Mouse (Mus musculus) forebrain, embryonic 11.5 days (tissue): ENCODE measurements at regions not wholly inside any gene's neighbourhood (a gene's known extent, or its start where the extent isn't known, plus 50 kb on each side); places are given as distances from the start of the nearest gene placed in this dataset.

Experiments used
- ATAC-seq: fragments of 200-750 bp; cut with Nextera tagmentation; replicated peaks from 2 replicates; pipeline ENCODE4 v1.8.0; 2017; ENCODE audit warnings: moderate TSS enrichment; ENCODE audit not compliant: low FRiP score
- DNase-seq: peaks from one replicate; pipeline ENCODE4 v3.0.0-alpha.2; 2017; ENCODE audit warnings: low spot score
- H3K27ac ChIP-seq: fragments of 300-500 bp; sonication (generic); 2 replicates; pipeline ENCODE4 v1.5.1; 2014; ENCODE audit warnings: low read depth, low read length
- H3K27me3 ChIP-seq: fragments of 300-500 bp; sonication (generic); 2 replicates; pipeline ENCODE4 v1.6.1; 2014; ENCODE audit warnings: mild to moderate bottlenecking, low read length, mixed read lengths; ENCODE audit not compliant: control insufficient read depth, insufficient read depth
- H3K36me3 ChIP-seq: fragments of 300-500 bp; sonication (generic); 2 replicates; pipeline ENCODE4 v1.6.1; 2014; ENCODE audit warnings: mild to moderate bottlenecking, low read length, moderate library complexity, mixed read lengths; ENCODE audit not compliant: control insufficient read depth, insufficient read depth
- H3K4me1 ChIP-seq: fragments of 300-500 bp; sonication (generic); replicated peaks from 2 replicates; pipeline ENCODE4 v1.6.1; 2014; ENCODE audit warnings: low read length, mixed read lengths; ENCODE audit not compliant: control insufficient read depth, insufficient read depth
- H3K4me2 ChIP-seq: fragments of 300-500 bp; sonication (generic); 2 replicates; pipeline ENCODE4 v1.6.1; 2014; ENCODE audit warnings: low read depth, mild to moderate bottlenecking, low read length, moderate library complexity, mixed read lengths; ENCODE audit not compliant: severe bottlenecking
- H3K4me3 ChIP-seq: fragments of 300-500 bp; sonication (generic); 2 replicates; pipeline ENCODE4 v1.5.1; 2014; ENCODE audit warnings: low read depth, low read length
- H3K9ac ChIP-seq: fragments of 300-500 bp; sonication (generic); 2 replicates; pipeline ENCODE4 v1.6.1; 2014; ENCODE audit warnings: low read length
- H3K9me3 ChIP-seq: fragments of 300-500 bp; sonication (generic); 2 replicates; pipeline ENCODE4 v1.6.1; 2016; ENCODE audit warnings: low read length, mixed read lengths; ENCODE audit not compliant: control insufficient read depth
- WGBS: fragments of 180-500 bp; shearing (Covaris S2); extraction: QIAGEN DNeasy Blood & Tissue Kit; methylation state at CpG from one replicate; pipeline ENCODE4 v1.1.7; 2014; 5-methylcytosine and 5-hydroxymethylcytosine counted together

GRCm38 (mm10) chr5:118841210-118842016 is 280.9 kb downstream of the Med13l start:
- no peaks in the 10 kb centered on the region for H3K36me3 ChIP-seq
- no peak overlapping the region for H3K4me2 ChIP-seq
- no peaks in the 10 kb centered on the region for H3K27me3 ChIP-seq
- H3K9ac ChIP-seq: no peak overlapping the region
- DNase-seq (no peak), ATAC-seq (no peak)
- H3K27ac ChIP-seq: no peak overlapping the region
- no peaks in the 10 kb centered on the region for H3K9me3 ChIP-seq
- no peak overlapping the region for H3K4me3 ChIP-seq
- WGBS: 82% methylated on average over 21 of the region's 21 CpGs
- H3K4me1 ChIP-seq: no peaks in the 10 kb centered on the region

DNA sequence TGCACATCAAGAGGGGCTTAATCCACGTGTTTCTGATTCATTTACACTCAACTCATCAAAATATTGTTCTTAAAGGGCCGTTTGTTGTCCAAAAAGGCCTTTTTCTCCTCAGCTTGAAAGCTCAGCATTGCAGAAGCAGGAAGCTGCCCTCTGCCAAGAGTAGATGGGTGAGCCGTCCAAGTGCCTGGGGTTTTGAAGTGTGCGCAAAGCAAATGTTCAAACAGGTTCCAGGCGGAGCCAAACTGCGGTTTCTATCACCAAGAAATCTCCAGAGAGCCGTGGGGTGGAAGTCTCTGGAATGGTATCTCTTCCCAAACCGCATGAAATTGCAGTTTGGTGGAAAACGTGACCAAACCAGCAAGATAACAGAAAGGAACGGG is 281.5 kb downstream of the Med13l start:
- ATAC-seq: no peak
- H3K4me2 ChIP-seq: no peak overlapping the region
- no peaks in the 10 kb centered on the region for H3K36me3 ChIP-seq
- no peak overlapping the region for H3K9ac ChIP-seq
- no peaks in the 10 kb centered on the region for H3K4me1 ChIP-seq
- 74% methylated on average over 10 of the region's 10 CpGs for WGBS
- no peaks in the 10 kb centered on the region for H3K9me3 ChIP-seq
- H3K27ac ChIP-seq: no peak overlapping the region
- H3K4me3 ChIP-seq: no peak overlapping the region
- no peaks in the 10 kb centered on the region for H3K27me3 ChIP-seq
- no peak for DNase-seq

- Histone ChIP-seq H3K9ac (no peak overlapping the region), H3K4me2 (no peak overlapping the region), H3K36me3 (no peaks in the 10 kb centered on the region), H3K4me1 (no peaks in the 10 kb centered on the region), H3K27ac (no peak overlapping the region), H3K27me3 (no peaks in the 10 kb centered on the region), H3K4me3 (no peak overlapping the region), H3K9me3 (no peaks in the 10 kb centered on the region)
- 55% methylated on average over 12 of the region's 12 CpGs for WGBS
- DNase-seq (no peak), ATAC-seq (no peak)
These were observed 296.5 kb downstream of the Med13l start for GRCm38 (mm10) chr5:118857001-118857400.

GRCm38 (mm10) chr5:118861143-118861847 is 300.8 kb downstream of the Med13l start:
- ATAC-seq: no peak
- WGBS: 88% methylated on average over 13 of the region's 13 CpGs
- Histone ChIP-seq H3K4me3 (no peak overlapping the region), H3K27ac (no peak overlapping the region), H3K4me2 (no peak overlapping the region), H3K9me3 (0 out of 2 replicates have a peak, but pooled peaks cover 3% of the 10 kb centered on the region), H3K4me1 (no peaks in the 10 kb centered on the region), H3K27me3 (no peaks in the 10 kb centered on the region), H3K9ac (no peak overlapping the region), H3K36me3 (no peaks in the 10 kb centered on the region)
- DNase-seq: no peak

DNA sequence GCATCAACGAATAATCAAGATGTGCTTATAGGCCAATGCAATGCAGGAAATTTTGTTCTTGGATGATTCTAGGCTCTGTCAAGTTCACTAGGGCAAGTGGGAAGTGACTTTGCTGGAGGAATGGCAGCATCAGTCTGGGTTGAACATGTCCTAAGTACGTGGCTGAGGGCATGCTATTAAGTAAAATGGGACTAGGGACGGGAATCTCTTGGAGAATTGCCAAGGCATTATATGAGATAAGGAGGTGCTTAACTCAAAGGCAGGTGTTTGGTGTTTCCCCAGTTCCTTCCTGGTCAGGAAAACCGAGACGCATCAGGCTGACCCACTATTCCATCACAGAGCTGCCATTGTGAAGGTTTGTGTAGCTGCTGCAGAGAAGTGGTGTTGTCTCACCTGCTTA is 307.0 kb downstream of the Med13l start:
- ATAC-seq (no peak), DNase-seq (no peak)
- Histone ChIP-seq H3K4me2 (no peak overlapping the region), H3K9ac (no peak overlapping the region), H3K36me3 (no peaks in the 10 kb centered on the region), H3K27ac (no peak overlapping the region), H3K4me3 (no peak overlapping the region), H3K27me3 (no peaks in the 10 kb centered on the region), H3K9me3 (0 out of 2 replicates have a peak, but pooled peaks cover 3% of the 10 kb centered on the region), H3K4me1 (no peaks in the 10 kb centered on the region)
- 93% methylated on average over 5 of the region's 5 CpGs for WGBS

GRCm38 (mm10) chr5:118869330-118869729 is 308.9 kb downstream of the Med13l start:
- H3K4me1 ChIP-seq: no peaks in the 10 kb centered on the region
- DNase-seq (no peak), ATAC-seq (no peak)
- H3K4me3 ChIP-seq: no peak overlapping the region
- no peak overlapping the region for H3K4me2 ChIP-seq
- H3K36me3 ChIP-seq: no peaks in the 10 kb centered on the region
- no peaks in the 10 kb centered on the region for H3K9me3 ChIP-seq
- H3K27ac ChIP-seq: no peak overlapping the region
- 87% methylated on average over 9 of the region's 9 CpGs for WGBS
- H3K9ac ChIP-seq: no peak overlapping the region
- peaks cover 6% of the 10 kb centered on the region; the same call in 1 of the 2 replicates for H3K27me3 ChIP-seq

DNA sequence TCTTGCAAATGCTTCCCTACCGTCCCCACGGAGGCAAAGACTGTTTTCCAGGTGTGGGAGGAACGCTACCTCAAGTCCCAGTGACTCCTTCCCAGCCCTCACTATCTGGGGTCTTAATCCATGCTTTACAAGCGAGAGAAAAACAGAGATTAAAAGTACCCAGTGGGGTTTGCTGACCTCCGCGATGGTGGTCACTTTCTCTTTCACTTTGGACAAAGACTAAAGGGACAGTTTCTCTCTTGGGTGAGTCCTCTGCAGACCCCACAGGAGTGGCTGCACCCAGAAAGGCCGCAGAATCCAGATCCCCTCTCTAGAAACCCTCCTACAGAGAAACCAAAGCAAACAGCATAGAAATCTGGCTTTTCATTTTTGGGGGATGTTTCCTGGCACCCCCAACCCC is 313.4 kb downstream of the Med13l start:
- Histone ChIP-seq H3K9ac (no peak overlapping the region), H3K36me3 (no peaks in the 10 kb centered on the region), H3K27me3 (peaks cover 37% of the 10 kb centered on the region), H3K27ac (no peak overlapping the region), H3K4me2 (no peak overlapping the region), H3K4me1 (0 out of 2 replicates have a peak, but pooled peaks cover 2% of the 10 kb centered on the region), H3K9me3 (no peaks in the 10 kb centered on the region), H3K4me3 (no peak overlapping the region)
- no peak for ATAC-seq
- DNase-seq: no peak
- 25% methylated on average over 7 of the region's 7 CpGs for WGBS

- 70% methylated on average over 10 of the region's 10 CpGs for WGBS
- Histone ChIP-seq H3K9ac (no peak overlapping the region), H3K9me3 (no peaks in the 10 kb centered on the region), H3K27me3 (peaks cover 43% of the 10 kb centered on the region), H3K4me3 (no peak overlapping the region), H3K36me3 (no peaks in the 10 kb centered on the region), H3K4me1 (0 out of 2 replicates have a peak, but pooled peaks cover 2% of the 10 kb centered on the region), H3K27ac (no peak overlapping the region), H3K4me2 (no peak overlapping the region)
- ATAC-seq: no peak
- no peak for DNase-seq
These were observed 314.7 kb downstream of the Med13l start for GRCm38 (mm10) chr5:118875096-118875637.
